Mouse (Mus musculus): Measurements from ENCODE around the gene Frrs1.
"Not testable (repeated sequence)": the region's sequence is repeated elsewhere in the genome, so short reads cannot be mapped to it uniquely, and the experiment has no call there.

Gene Frrs1

GRCm38 (mm10) chr3:116858941-116859685 lies at the start of gene Frrs1:
Frrs1 (plus strand) TSS chr3:116859464.
- DNase-seq (ENCODE audit: low read depth in 1 of 2, low spot score in 2 of 2), result peak in 1 of 2 experiments; percentile 9

GRCm38 (mm10) chr3:116810351-116810750 lies 48.9 kb upstream of the Frrs1 start:
- not testable (repeated sequence) for DNase-seq (ENCODE audit: low read depth in 1 of 2, low spot score in 2 of 2)

- no peak for DNase-seq (ENCODE audit: low read depth in 1 of 2, low spot score in 2 of 2)
These were observed 46.3 kb upstream of the Frrs1 start for GRCm38 (mm10) chr3:116812946-116813345.

- DNase-seq (ENCODE audit: low read depth in 1 of 2, low spot score in 2 of 2), result no peak
These were observed 43.9 kb upstream of the Frrs1 start for GRCm38 (mm10) chr3:116815305-116815797.

GRCm38 (mm10) chr3:116815916-116816315 lies 43.3 kb upstream of the Frrs1 start:
- DNase-seq (ENCODE audit: low read depth in 1 of 2, low spot score in 2 of 2), result no peak

- no peak for DNase-seq (ENCODE audit: low read depth in 1 of 2, low spot score in 2 of 2)
These were observed 42.5 kb upstream of the Frrs1 start for GRCm38 (mm10) chr3:116816674-116817215.

GRCm38 (mm10) chr3:116817231-116817630 lies 42.0 kb upstream of the Frrs1 start:
- no peak for DNase-seq (ENCODE audit: low read depth in 1 of 2, low spot score in 2 of 2)

GRCm38 (mm10) chr3:116826471-116827215 lies 32.6 kb upstream of the Frrs1 start:
- no peak for DNase-seq (ENCODE audit: low read depth in 1 of 2, low spot score in 2 of 2)

GRCm38 (mm10) chr3:116829274-116829920 lies 29.9 kb upstream of the Frrs1 start:
- no peak for DNase-seq (ENCODE audit: low read depth in 1 of 2, low spot score in 2 of 2)

GRCm38 (mm10) chr3:116831324-116831723 lies 27.9 kb upstream of the Frrs1 start:
- DNase-seq (ENCODE audit: low read depth in 1 of 2, low spot score in 2 of 2), result no peak

- DNase-seq (ENCODE audit: low read depth in 1 of 2, low spot score in 2 of 2), result no peak
These were observed 26.5 kb upstream of the Frrs1 start for GRCm38 (mm10) chr3:116832526-116833310.

GRCm38 (mm10) chr3:116833491-116833890 lies 25.8 kb upstream of the Frrs1 start:
- no peak for DNase-seq (ENCODE audit: low read depth in 1 of 2, low spot score in 2 of 2)

- no peak for DNase-seq (ENCODE audit: low read depth in 1 of 2, low spot score in 2 of 2)
These were observed 25.0 kb upstream of the Frrs1 start for GRCm38 (mm10) chr3:116834241-116834640.

- no peak for DNase-seq (ENCODE audit: low read depth in 1 of 2, low spot score in 2 of 2)
These were observed 23.9 kb upstream of the Frrs1 start for GRCm38 (mm10) chr3:116835350-116835749.

GRCm38 (mm10) chr3:116835770-116836680 lies 23.2 kb upstream of the Frrs1 start:
- peak; percentile 60 to 72 for DNase-seq (ENCODE audit: low read depth in 1 of 2, low spot score in 2 of 2)

GRCm38 (mm10) chr3:116836681-116837475 lies 22.4 kb upstream of the Frrs1 start:
- no peak for DNase-seq (ENCODE audit: low read depth in 1 of 2, low spot score in 2 of 2)

GRCm38 (mm10) chr3:116841311-116841710 lies 18.0 kb upstream of the Frrs1 start:
- DNase-seq (ENCODE audit: low read depth in 1 of 2, low spot score in 2 of 2), result no peak

GRCm38 (mm10) chr3:116844880-116845579 lies 14.2 kb upstream of the Frrs1 start:
- peak in 1 of 2 experiments; percentile 18 for DNase-seq (ENCODE audit: low read depth in 1 of 2, low spot score in 2 of 2)
